Mouse (Mus musculus): ENCODE measurements around the gene E2f2.

Gene E2f2

GRCm38 (mm10) chr4:136177244-136177611 lies 5.0 kb downstream of the E2f2 start:
- peak in 1 of 2 experiments; percentile 71 for DNase-seq

GRCm38 (mm10) chr4:136177612-136178474 lies 5.6 kb downstream of the E2f2 start:
- DNase-seq: peak; percentile 84 to 90

- peak in 1 of 2 experiments; percentile 37 for DNase-seq
Observed at GRCm38 (mm10) chr4:136178475-136178921, 6.3 kb downstream of the E2f2 start.

- peak; percentile 70 to 71 for DNase-seq
Observed at GRCm38 (mm10) chr4:136179456-136179855, 7.3 kb downstream of the E2f2 start.

GRCm38 (mm10) chr4:136179998-136180397 lies 7.8 kb downstream of the E2f2 start:
- peak; percentile 90 to 93 for DNase-seq

- DNase-seq: peak; percentile 89 to 95
Observed at GRCm38 (mm10) chr4:136180408-136181330, 8.5 kb downstream of the E2f2 start.

GRCm38 (mm10) chr4:136181367-136181766 lies 9.2 kb downstream of the E2f2 start:
- DNase-seq: no peak

- DNase-seq: peak; percentile 66 to 80
Observed at GRCm38 (mm10) chr4:136185375-136185774, 13.2 kb downstream of the E2f2 start.

GRCm38 (mm10) chr4:136186315-136186714 lies 14.1 kb downstream of the E2f2 start:
- no peak for DNase-seq

- peak; percentile 66 to 82 for DNase-seq
Observed at GRCm38 (mm10) chr4:136186739-136187472, 14.7 kb downstream of the E2f2 start.

GRCm38 (mm10) chr4:136188973-136189737 lies 17.0 kb downstream of the E2f2 start:
- DNase-seq: peak in 1 of 2 experiments; percentile 19

- peak; percentile 49 to 60 for DNase-seq
Observed at GRCm38 (mm10) chr4:136189912-136190311, 17.7 kb downstream of the E2f2 start.

GRCm38 (mm10) chr4:136193571-136193970 lies 21.4 kb downstream of the E2f2 start:
- no peak for DNase-seq

- DNase-seq: peak in 1 of 2 experiments; percentile 51
Observed at GRCm38 (mm10) chr4:136195029-136195428, 22.8 kb downstream of the E2f2 start.

GRCm38 (mm10) chr4:136195629-136196028 lies 23.4 kb downstream of the E2f2 start:
- DNase-seq: no peak

- no peak for DNase-seq
Observed at GRCm38 (mm10) chr4:136196201-136196600, 24.0 kb downstream of the E2f2 start.

GRCm38 (mm10) chr4:136198846-136199245 lies 26.7 kb downstream of the E2f2 start:
- DNase-seq: no peak

GRCm38 (mm10) chr4:136199562-136200292 lies 27.5 kb downstream of the E2f2 start:
- peak in 1 of 2 experiments; percentile 65 for DNase-seq

GRCm38 (mm10) chr4:136202509-136202908 lies 30.3 kb downstream of the E2f2 start:
- DNase-seq: peak; percentile 70 to 83

- DNase-seq: no peak
Observed at GRCm38 (mm10) chr4:136204775-136205174, 32.6 kb downstream of the E2f2 start.

Measured in lung, postnatal 4 days (tissue).